Mouse (Mus musculus) liver, embryonic 12.5 days (tissue): Measurements from ENCODE around the gene Diras2. TPM values are rescaled to one million over a fixed set of nuclear protein-coding genes. Genes with fewer than 3 reads are reported as not detected.

Source experiments
- ATAC-seq: fragments of 200-750 bp; cut with Nextera tagmentation; 2 replicates; pipeline ENCODE4 v1.8.0; 2017; ENCODE audit warnings: moderate number of reproducible peaks, mild to moderate bottlenecking, moderate library complexity
- H3K27ac ChIP-seq: fragments of 300-500 bp; sonication (generic); 2 replicates; pipeline ENCODE4 v1.5.1; 2016; ENCODE audit warnings: mild to moderate bottlenecking
- H3K27me3 ChIP-seq: fragments of 300-500 bp; sonication (generic); replicated peaks from 2 replicates; pipeline ENCODE4 v1.6.1; 2016; ENCODE audit warnings: mild to moderate bottlenecking, moderate library complexity
- H3K36me3 ChIP-seq: fragments of 300-500 bp; sonication (generic); 2 replicates; pipeline ENCODE4 v1.6.1; 2016; ENCODE audit warnings: mild to moderate bottlenecking, moderate library complexity
- H3K4me1 ChIP-seq: fragments of 300-500 bp; sonication (generic); 2 replicates; pipeline ENCODE4 v1.6.1; 2016
- H3K4me2 ChIP-seq: fragments of 300-500 bp; sonication (generic); 2 replicates; pipeline ENCODE4 v1.6.1; 2016; ENCODE audit warnings: mild to moderate bottlenecking, moderate library complexity
- H3K4me3 ChIP-seq: fragments of 300-500 bp; sonication (generic); 2 replicates; pipeline ENCODE4 v1.5.1; 2016; ENCODE audit warnings: mild to moderate bottlenecking, moderate library complexity
- H3K9ac ChIP-seq: fragments of 300-500 bp; sonication (generic); 2 replicates; pipeline ENCODE4 v1.6.1; 2016; ENCODE audit warnings: mild to moderate bottlenecking, moderate library complexity
- H3K9me3 ChIP-seq: fragments of 300-500 bp; sonication (generic); replicated peaks from 2 replicates; pipeline ENCODE4 v1.6.1; 2016; ENCODE audit warnings: mild to moderate bottlenecking, moderate library complexity
- WGBS: fragments of 180-500 bp; shearing (Covaris S2); methylation state at CpG from one replicate; pipeline ENCODE4 v1.1.7; 2016; ENCODE audit not compliant: insufficient replicate concordance; 5-methylcytosine and 5-hydroxymethylcytosine counted together
- polyA plus RNA-seq: library from polyadenylated mRNA; unstranded; fragments of >200 nt; fragmentation: Nextera tagmentation; extraction: Ambion mirVana; gene quantifications from 2 replicates; pipeline ENCODE4 v1.2.1, GENCODE M21; 2016

Diras2 gene
- polyA plus RNA-seq, 1 experiment from 2014 or later: 0.10 TPM

- H3K4me1 ChIP-seq: peaks cover 7% of the 10 kb centered on the region
- 62% methylated on average over 9 of the region's 9 CpGs for WGBS
These were observed 2.3 kb downstream of the Diras2 start for GRCm38 (mm10) chr13:52528786-52529185.

DNA sequence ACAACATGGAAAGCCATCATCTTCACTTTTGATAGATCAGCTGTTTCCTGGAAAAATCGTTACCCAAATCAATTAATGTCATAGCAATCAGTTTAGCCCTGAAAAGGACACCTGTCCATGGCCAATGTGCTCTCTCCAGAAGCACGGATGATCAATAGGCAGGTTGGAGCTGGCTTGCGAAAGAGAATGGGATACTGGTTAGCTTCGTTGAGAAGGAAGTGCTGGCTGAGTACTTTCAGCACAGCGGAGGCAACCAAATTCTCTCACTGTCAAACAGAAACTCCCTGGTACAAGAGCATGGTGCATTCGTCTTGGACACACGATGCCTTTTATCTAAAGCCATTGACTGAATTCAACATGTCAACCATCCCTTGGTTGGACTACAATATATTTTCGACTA, 2.8 kb downstream of the Diras2 start:
- no peak overlapping the region for H3K9ac ChIP-seq
- no peaks in the 10 kb centered on the region for H3K9me3 ChIP-seq
- ATAC-seq: no peak
- no peak overlapping the region for H3K27ac ChIP-seq
- H3K4me2 ChIP-seq: no peak overlapping the region
- peaks cover 36% of the 10 kb centered on the region for H3K27me3 ChIP-seq
- H3K4me1 ChIP-seq: peaks cover 7% of the 10 kb centered on the region
- no peak overlapping the region for H3K4me3 ChIP-seq
- no peaks in the 10 kb centered on the region for H3K36me3 ChIP-seq
- WGBS: 60% methylated on average over 8 of the region's 8 CpGs

More at GRCm38 (mm10) chr13:52528786-52529185, 2.3 kb downstream of the Diras2 start:
- H3K4me3 ChIP-seq: no peak overlapping the region
- no peaks in the 10 kb centered on the region for H3K9me3 ChIP-seq
- peaks cover 36% of the 10 kb centered on the region for H3K27me3 ChIP-seq
- no peaks in the 10 kb centered on the region for H3K36me3 ChIP-seq
- H3K4me2 ChIP-seq: no peak overlapping the region
- H3K27ac ChIP-seq: no peak overlapping the region
- H3K9ac ChIP-seq: no peak overlapping the region
- no peak for ATAC-seq

- Histone ChIP-seq H3K27ac (no peak overlapping the region), H3K4me3 (no peak overlapping the region), H3K36me3 (no peaks in the 10 kb centered on the region), H3K27me3 (peaks cover 36% of the 10 kb centered on the region), H3K9ac (no peak overlapping the region), H3K4me2 (no peak overlapping the region), H3K9me3 (no peaks in the 10 kb centered on the region), H3K4me1 (peaks cover 7% of the 10 kb centered on the region)
- WGBS: 62% methylated on average over 6 of the region's 6 CpGs
- no peak for ATAC-seq
These were observed 4.6 kb downstream of the Diras2 start for GRCm38 (mm10) chr13:52526249-52527035.

DNA sequence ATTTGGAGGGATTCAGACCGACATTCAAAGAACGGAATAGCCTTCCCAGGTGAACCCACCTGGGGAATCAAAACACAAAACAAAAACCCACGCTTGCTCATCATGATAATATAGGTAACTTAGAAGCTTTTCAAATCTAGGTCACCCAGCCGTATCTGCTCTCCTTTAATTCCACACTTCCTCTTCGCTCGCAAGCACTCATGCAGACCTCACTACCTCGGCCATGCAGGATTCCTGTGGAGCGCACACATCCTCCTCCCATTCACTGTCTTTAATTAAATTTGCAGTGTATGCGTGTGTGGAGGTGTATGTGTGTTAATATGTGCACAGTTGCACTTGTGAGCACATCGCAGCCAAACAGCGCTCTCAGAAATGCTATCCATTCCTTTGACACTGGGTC, 6.8 kb downstream of the Diras2 start:
- WGBS: 74% methylated on average over 11 of the region's 11 CpGs
- Histone ChIP-seq H3K9ac (no peak overlapping the region), H3K27ac (no peak overlapping the region), H3K36me3 (no peaks in the 10 kb centered on the region), H3K4me2 (no peak overlapping the region), H3K4me3 (no peak overlapping the region), H3K27me3 (peaks cover 17% of the 10 kb centered on the region), H3K9me3 (no peaks in the 10 kb centered on the region), H3K4me1 (no peaks in the 10 kb centered on the region)
- ATAC-seq: no peak

DNA sequence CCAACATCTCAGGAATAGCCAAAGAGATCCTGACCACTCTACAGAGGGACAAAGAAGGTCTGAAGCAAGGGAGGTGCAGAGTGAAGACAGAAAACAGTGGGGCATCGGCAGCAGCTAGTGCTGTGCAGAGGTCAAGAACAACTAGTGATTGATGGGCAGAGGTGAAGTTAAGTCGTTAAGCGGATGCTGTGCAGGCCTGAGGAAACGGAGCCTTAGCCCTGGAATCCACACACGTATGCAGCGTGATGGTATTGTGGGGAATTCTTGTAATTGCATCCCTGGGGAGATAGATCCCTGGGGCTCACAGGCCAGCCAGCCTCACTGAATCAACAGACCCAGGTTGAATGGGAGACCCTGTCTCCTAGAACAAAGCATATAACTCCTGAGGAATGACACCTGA, 9.9 kb downstream of the Diras2 start:
- no peak overlapping the region for H3K4me3 ChIP-seq
- no peak overlapping the region for H3K27ac ChIP-seq
- H3K27me3 ChIP-seq: no peaks in the 10 kb centered on the region
- no peaks in the 10 kb centered on the region for H3K36me3 ChIP-seq
- no peaks in the 10 kb centered on the region for H3K4me1 ChIP-seq
- no peak overlapping the region for H3K4me2 ChIP-seq
- H3K9ac ChIP-seq: no peak overlapping the region
- ATAC-seq: no peak
- no peaks in the 10 kb centered on the region for H3K9me3 ChIP-seq
- 68% methylated on average over 6 of the region's 6 CpGs for WGBS

DNA sequence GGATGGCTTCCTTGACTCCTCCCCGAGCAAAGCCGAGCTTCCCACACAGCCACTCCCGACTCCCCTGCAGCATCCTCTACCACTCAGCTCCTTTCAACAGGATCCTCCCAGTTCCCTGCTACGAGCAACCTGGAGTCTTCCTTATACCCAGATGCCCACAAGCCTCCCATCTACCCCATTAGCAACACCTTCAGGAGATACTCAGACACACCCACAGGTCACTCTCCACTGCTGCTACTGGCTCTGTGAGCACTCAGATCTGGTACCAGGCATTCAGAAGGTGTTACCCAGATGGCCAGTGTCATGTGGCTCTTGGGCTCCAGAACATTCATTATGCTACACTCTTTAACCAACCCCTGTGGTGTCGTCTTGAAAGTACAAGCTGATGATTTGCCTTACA, 11.7 kb downstream of the Diras2 start:
- H3K27ac ChIP-seq: no peak overlapping the region
- H3K9ac ChIP-seq: no peak overlapping the region
- H3K4me3 ChIP-seq: no peak overlapping the region
- ATAC-seq: no peak
- H3K9me3 ChIP-seq: no peaks in the 10 kb centered on the region
- H3K4me2 ChIP-seq: no peak overlapping the region
- 66% methylated on average over 5 of the region's 5 CpGs for WGBS
- no peaks in the 10 kb centered on the region for H3K36me3 ChIP-seq
- H3K27me3 ChIP-seq: no peaks in the 10 kb centered on the region
- no peaks in the 10 kb centered on the region for H3K4me1 ChIP-seq

DNA sequence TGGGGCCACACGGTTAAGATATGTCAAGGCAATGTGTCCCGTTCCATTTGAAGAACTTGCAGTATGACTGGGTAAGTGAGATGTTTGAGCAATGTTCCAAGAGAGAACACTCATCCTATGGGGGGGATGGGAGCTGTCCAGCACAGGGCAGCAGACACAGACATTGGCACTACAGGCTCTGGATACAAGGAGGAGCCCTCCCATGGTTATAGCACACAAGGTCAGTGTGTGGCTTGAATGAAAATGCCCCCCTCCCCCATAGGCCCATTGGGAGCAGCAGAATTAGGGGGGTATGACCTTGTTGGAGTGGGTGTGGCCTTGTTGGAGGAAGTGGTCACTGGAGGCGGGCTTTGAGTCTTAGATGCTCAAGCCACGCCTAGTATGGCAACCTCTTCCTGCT, 12.7 kb downstream of the Diras2 start:
- Histone ChIP-seq H3K36me3 (no peaks in the 10 kb centered on the region), H3K27ac (no peak overlapping the region), H3K4me1 (no peaks in the 10 kb centered on the region), H3K27me3 (no peaks in the 10 kb centered on the region), H3K9me3 (no peaks in the 10 kb centered on the region), H3K4me3 (no peak overlapping the region), H3K4me2 (no peak overlapping the region), H3K9ac (no peak overlapping the region)
- no peak for ATAC-seq
- WGBS: 68% methylated on average over 4 of the region's 4 CpGs

- no peaks in the 10 kb centered on the region for H3K9me3 ChIP-seq
- no peak overlapping the region for H3K27ac ChIP-seq
- no peak overlapping the region for H3K9ac ChIP-seq
- H3K4me3 ChIP-seq: no peak overlapping the region
- no peaks in the 10 kb centered on the region for H3K27me3 ChIP-seq
- 73% methylated on average over 5 of the region's 5 CpGs for WGBS
- H3K4me1 ChIP-seq: no peaks in the 10 kb centered on the region
- no peak for ATAC-seq
- no peak overlapping the region for H3K4me2 ChIP-seq
- no peaks in the 10 kb centered on the region for H3K36me3 ChIP-seq
These were observed 14.1 kb downstream of the Diras2 start for GRCm38 (mm10) chr13:52517021-52517420.

- WGBS: 69% methylated on average over 4 of the region's 4 CpGs
These were observed 14.5 kb downstream of the Diras2 start for GRCm38 (mm10) chr13:52516561-52516960.

DNA sequence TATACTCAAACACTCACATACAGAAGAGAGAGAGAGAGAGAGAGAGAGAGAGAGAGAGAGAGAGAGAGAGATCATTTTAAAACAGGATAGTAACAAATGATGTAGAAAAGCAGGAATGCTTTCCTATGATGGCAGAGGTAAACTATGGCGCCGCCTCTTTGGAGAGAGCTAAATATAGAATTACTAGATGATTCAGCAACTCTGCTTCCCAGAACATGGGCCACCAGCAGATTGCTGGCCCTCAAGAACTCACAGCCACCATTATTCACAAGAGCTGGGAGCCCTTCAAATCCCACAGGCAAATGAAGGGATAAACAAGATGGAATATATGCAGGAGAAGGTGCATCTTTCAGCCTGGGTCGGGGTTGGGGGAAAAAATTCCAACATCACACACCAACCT, 15.0 kb downstream of the Diras2 start:
- no peak overlapping the region for H3K4me3 ChIP-seq
- WGBS: 51% methylated on average over 3 of the region's 3 CpGs
- no peak overlapping the region for H3K27ac ChIP-seq
- H3K9me3 ChIP-seq: no peaks in the 10 kb centered on the region
- ATAC-seq: no peak
- no peak overlapping the region for H3K4me2 ChIP-seq
- H3K4me1 ChIP-seq: no peaks in the 10 kb centered on the region
- H3K27me3 ChIP-seq: no peaks in the 10 kb centered on the region
- no peaks in the 10 kb centered on the region for H3K36me3 ChIP-seq
- no peak overlapping the region for H3K9ac ChIP-seq

More at GRCm38 (mm10) chr13:52516561-52516960, 14.5 kb downstream of the Diras2 start:
- Histone ChIP-seq H3K27ac (no peak overlapping the region), H3K36me3 (no peaks in the 10 kb centered on the region), H3K4me3 (no peak overlapping the region), H3K4me1 (no peaks in the 10 kb centered on the region), H3K27me3 (no peaks in the 10 kb centered on the region), H3K4me2 (no peak overlapping the region), H3K9me3 (no peaks in the 10 kb centered on the region), H3K9ac (no peak overlapping the region)
- no peak for ATAC-seq

- Histone ChIP-seq H3K4me3 (no peak overlapping the region), H3K9ac (no peak overlapping the region), H3K9me3 (no peaks in the 10 kb centered on the region), H3K4me2 (no peak overlapping the region), H3K27ac (no peak overlapping the region), H3K36me3 (no peaks in the 10 kb centered on the region), H3K27me3 (no peaks in the 10 kb centered on the region), H3K4me1 (no peaks in the 10 kb centered on the region)
- WGBS: 60% methylated on average over 3 of the region's 3 CpGs
- ATAC-seq: no peak
These were observed 17.5 kb downstream of the Diras2 start for GRCm38 (mm10) chr13:52513554-52513953.

DNA sequence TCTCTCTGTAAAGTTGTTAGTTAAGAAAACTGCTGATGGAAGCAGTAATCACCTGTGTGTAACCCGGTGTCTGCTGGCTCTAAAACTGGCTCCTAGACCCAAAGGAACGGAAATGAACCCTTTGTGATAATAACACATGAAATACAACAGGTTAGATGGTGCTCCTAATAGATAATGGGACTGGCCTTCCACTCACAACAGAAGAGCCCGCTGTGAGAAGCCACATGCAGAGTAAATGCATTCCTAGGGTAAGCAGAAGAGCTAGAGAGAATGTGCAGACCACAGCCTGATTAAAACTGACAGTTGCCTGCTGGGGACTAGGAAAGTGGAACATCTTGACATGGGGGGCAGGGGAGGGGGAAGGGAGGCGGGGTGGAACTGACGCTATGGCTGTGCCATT, 18.7 kb downstream of the Diras2 start:
- no peak for ATAC-seq
- Histone ChIP-seq H3K9ac (no peak overlapping the region), H3K9me3 (no peaks in the 10 kb centered on the region), H3K4me3 (no peak overlapping the region), H3K36me3 (no peaks in the 10 kb centered on the region), H3K4me1 (no peaks in the 10 kb centered on the region), H3K27ac (no peak overlapping the region), H3K4me2 (no peak overlapping the region), H3K27me3 (no peaks in the 10 kb centered on the region)
- WGBS: 17% methylated on average over 5 of the region's 5 CpGs
